Mouse (Mus musculus) lung, postnatal 0 days (tissue): ENCODE data around the gene Rplp2. TPM values are rescaled to one million over a fixed set of nuclear protein-coding genes. Genes with fewer than 3 reads are reported as not detected.

Experiments used
- ATAC-seq: fragments of 200-750 bp; cut with Nextera tagmentation; 2 replicates; pipeline ENCODE4 v1.8.0; 2017; ENCODE audit warnings: moderate library complexity
- DNase-seq: peaks from one replicate; pipeline ENCODE4 v3.0.0-alpha.2; 2016; ENCODE audit warnings: low spot score
- H3K27ac ChIP-seq: fragments of 300-500 bp; sonication (generic); 2 replicates; pipeline ENCODE4 v1.5.1; 2014; ENCODE audit warnings: antibody characterized with exemption, mild to moderate bottlenecking, low read length, mixed read lengths
- H3K27me3 ChIP-seq: fragments of 300-500 bp; sonication (generic); replicated peaks from 2 replicates; pipeline ENCODE4 v1.6.1; 2014; ENCODE audit warnings: low read length, mixed read lengths; ENCODE audit not compliant: insufficient read depth
- H3K36me3 ChIP-seq: fragments of 300-500 bp; sonication (generic); 2 replicates; pipeline ENCODE4 v1.6.1; 2014; ENCODE audit warnings: low read length, mixed read lengths; ENCODE audit not compliant: insufficient read depth
- H3K4me1 ChIP-seq: fragments of 300-500 bp; sonication (generic); 2 replicates; pipeline ENCODE4 v1.6.1; 2014; ENCODE audit warnings: antibody characterized with exemption, low read depth, low read length, mixed read lengths; ENCODE audit not compliant: insufficient read depth
- H3K4me2 ChIP-seq: fragments of 300-500 bp; sonication (generic); replicated peaks from 2 replicates; pipeline ENCODE4 v1.6.1; 2014; ENCODE audit warnings: low read depth, mild to moderate bottlenecking, low read length, moderate library complexity, mixed read lengths
- H3K4me3 ChIP-seq: fragments of 300-500 bp; sonication (generic); 2 replicates; pipeline ENCODE4 v1.5.1; 2014; ENCODE audit warnings: low read depth, low read length
- H3K9ac ChIP-seq: fragments of 300-500 bp; sonication (generic); replicated peaks from 2 replicates; pipeline ENCODE4 v1.6.1; 2014; ENCODE audit warnings: low read depth, mild to moderate bottlenecking
- H3K9me3 ChIP-seq: fragments of 300-500 bp; sonication (generic); 2 replicates; pipeline ENCODE4 v1.6.1; 2016; ENCODE audit warnings: low read length, mixed read lengths
- CTCF ChIP-seq: IDR thresholded peaks from 2 replicates; pipeline ENCODE4 v1.5.1; 2016; ENCODE audit warnings: antibody characterized with exemption, mild to moderate bottlenecking
- EP300 ChIP-seq: IDR thresholded peaks from 2 replicates; pipeline ENCODE4 v1.6.1; 2016; ENCODE audit warnings: antibody characterized with exemption, mild to moderate bottlenecking, control low read depth
- WGBS: fragments of 180-500 bp; shearing (Covaris S2); extraction: QIAGEN DNeasy Blood & Tissue Kit; methylation state at CpG from one replicate; pipeline ENCODE4 v1.1.7; 2014; 5-methylcytosine and 5-hydroxymethylcytosine counted together
- polyA plus RNA-seq: library from polyadenylated mRNA; unstranded; fragments of >200 nt; fragmentation: Nextera tagmentation; extraction: Ambion mirVana; gene quantifications from 2 replicates; pipeline ENCODE4 v1.2.1, GENCODE M21; 2015

Gene Rplp2
- polyA plus RNA-seq, 1 experiment from 2014 or later: 910 TPM

DNA sequence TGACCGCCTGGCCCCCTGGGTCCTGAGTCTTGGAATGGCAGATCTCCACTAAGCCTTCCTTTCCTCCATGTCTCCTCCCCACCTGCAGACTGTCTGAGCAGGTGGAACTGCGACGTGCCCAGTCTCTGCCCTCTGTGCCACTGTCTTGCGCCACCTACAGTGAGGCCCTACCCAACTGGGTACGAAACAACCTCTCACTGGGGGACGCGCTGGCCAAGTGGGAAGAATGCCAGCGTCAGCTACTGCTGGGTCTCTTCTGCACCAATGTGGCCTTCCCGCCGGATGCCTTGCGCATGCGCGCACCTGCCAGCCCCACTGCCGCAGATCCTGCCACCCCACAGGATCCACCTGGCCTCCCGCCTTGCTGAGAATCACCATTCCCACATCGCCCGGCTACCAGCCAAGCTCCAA lies 12.1 kb downstream of the Rplp2 start:
- Histone ChIP-seq H3K36me3 (peaks cover 22% of the 10 kb centered on the region), H3K4me3 (no peak overlapping the region), H3K27me3 (no peaks in the 10 kb centered on the region; the same call in 1 of the 2 replicates), H3K27ac (no peak overlapping the region), H3K9me3 (no peaks in the 10 kb centered on the region), H3K9ac (no peak overlapping the region), H3K4me1 (peaks cover 39% of the 10 kb centered on the region), H3K4me2 (no peak overlapping the region)
- peak; percentile 5 for DNase-seq
- TF ChIP-seq EP300: no peak
- TF ChIP-seq CTCF: no peak
- ATAC-seq: no peak
- 89% methylated on average over 17 of the region's 17 CpGs for WGBS

DNA sequence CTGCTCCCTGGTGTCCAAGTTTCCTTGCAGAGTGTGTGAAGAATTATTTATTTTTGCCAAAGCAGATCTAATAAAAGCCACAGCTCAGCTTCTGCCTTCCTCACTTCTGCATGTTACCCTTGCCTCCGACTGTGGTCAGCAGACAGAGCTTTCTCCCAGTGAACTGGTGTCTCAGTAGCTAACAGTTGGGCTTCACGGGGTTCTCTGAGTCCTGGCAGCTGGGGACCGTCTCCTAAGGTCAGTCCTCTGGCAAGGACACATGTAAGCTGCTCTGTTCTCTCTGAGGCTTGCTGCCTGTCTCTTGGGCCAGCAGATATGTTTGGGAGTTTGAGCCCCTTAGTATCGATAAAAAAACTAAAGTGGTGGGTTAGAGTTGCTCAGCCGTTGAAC lies 12.8 kb downstream of the Rplp2 start:
- no peaks in the 10 kb centered on the region; the same call in 1 of the 2 replicates for H3K27me3 ChIP-seq
- WGBS: 42% methylated on average over 5 of the region's 5 CpGs

DNA sequence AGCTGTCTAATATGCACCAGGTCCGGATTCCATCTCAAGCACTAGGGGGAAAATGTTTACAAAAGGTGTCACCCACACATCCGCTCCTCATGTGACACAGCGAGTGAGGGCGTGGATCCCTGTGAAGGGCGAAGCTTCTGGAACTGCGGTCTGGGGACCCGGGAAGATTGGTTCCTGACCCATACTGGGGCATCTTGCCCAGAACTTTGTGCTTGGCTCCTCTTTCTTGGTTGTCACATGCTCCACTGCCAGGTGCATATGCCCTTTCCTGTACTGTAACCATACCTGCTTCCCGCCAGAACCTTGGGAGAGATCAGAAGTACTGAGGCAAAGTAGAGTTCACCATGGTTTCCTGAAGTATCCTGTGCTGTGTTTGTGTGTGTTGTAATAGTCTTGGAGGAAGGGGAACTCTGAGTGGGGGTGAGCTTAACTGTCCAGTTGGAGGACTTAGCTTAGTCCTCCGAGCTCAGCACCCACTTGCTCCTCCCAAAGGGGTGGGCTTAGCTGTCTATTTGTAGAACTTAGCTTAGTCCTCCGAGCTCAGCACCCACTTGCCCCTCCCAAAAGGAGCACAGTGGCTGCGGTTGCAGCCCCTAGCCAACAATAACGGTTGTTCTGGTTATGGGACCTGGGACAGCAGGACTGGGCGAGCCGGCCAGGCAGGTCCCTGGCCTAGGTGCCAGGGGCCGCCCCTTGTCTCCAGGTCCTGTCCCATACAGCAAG lies 13.4 kb downstream of the Rplp2 start, which contains the start of gene Cracr2b:
TSS of gene Cracr2b (plus strand) at position 704 of the 723 bp plus-strand sequence.
- ATAC-seq (peak; percentile 24), DNase-seq (peak; percentile 82)
- peak within 1 kb of the TSS; percentile 89 for H3K27ac ChIP-seq
- TF ChIP-seq EP300: no peak
- TF ChIP-seq CTCF: 0 out of 2 replicates have a peak, but pooled peaks have one; percentile 2
- WGBS: 31% methylated on average over 15 of the region's 15 CpGs
- peaks cover 22% of the 10 kb centered on the region for H3K36me3 ChIP-seq
- H3K4me3 ChIP-seq: peak within 1 kb of the TSS; percentile 55
- peaks cover 41% of the 10 kb centered on the region for H3K4me1 ChIP-seq
- no peaks in the 10 kb centered on the region; the same call in 1 of the 2 replicates for H3K27me3 ChIP-seq
- peak within 1 kb of the TSS; percentile 65 for H3K9ac ChIP-seq
- peak within 1 kb of the TSS; percentile 89 for H3K4me2 ChIP-seq
- H3K9me3 ChIP-seq: no peaks in the 10 kb centered on the region

More for the DNA sequence above, 12.8 kb downstream of the Rplp2 start:
- no peak overlapping the region for H3K4me3 ChIP-seq
- ATAC-seq (no peak), DNase-seq (peak; percentile 20)
- peaks cover 22% of the 10 kb centered on the region for H3K36me3 ChIP-seq
- H3K9me3 ChIP-seq: no peaks in the 10 kb centered on the region
- H3K4me2 ChIP-seq: no peak overlapping the region
- 0 out of 2 replicates have a peak overlapping the region, but pooled peaks have one; percentile 4 for H3K27ac ChIP-seq
- H3K4me1 ChIP-seq: peaks cover 40% of the 10 kb centered on the region
- TF ChIP-seq CTCF (no peak), EP300 (no peak)
- H3K9ac ChIP-seq: no peak overlapping the region

DNA sequence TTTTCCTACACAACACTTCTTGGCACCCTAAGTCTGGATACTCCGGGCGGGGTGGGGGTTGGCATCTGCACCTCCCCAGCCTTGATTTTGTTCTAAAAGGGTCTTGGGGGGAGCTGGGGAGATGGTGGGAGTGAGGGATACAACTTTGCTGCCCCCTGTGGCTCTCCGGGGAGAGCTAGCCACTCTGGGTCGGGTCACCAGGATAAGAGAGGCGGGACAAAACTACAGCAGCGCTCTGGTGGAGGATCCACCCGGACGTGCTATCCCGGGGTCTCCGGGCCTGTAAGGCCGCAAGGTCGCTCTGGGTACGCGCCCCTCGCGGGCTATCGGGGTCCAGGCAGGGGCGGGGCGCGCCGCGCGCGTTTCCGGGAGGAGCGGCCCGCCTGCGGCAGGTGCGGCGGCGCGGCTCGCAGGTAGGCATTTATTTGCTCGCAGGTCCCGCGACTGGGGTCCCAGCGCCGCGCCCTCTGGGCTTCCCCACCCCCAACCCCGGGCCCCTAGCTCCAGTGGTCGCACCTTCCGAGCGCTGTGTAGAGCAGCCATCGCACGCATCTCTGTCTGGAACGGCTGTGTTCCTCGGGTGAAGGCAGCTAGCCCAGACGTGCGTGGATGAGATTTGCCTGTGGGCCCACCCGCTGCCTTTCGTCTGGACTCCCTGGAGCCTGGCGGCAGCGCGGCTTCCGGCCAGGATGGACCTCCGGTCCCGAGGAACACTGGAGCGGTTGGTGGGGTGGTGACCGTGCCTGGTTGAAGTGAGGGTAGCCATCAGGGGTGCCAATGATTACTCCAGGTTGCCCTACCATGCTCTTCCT lies 14.6 kb downstream of the Rplp2 start:
- Histone ChIP-seq H3K27ac (peak overlapping the region; percentile 89), H3K36me3 (peaks cover 22% of the 10 kb centered on the region), H3K4me1 (peaks cover 37% of the 10 kb centered on the region), H3K4me3 (peak overlapping the region; percentile 55), H3K9me3 (no peaks in the 10 kb centered on the region), H3K9ac (peak overlapping the region; percentile 65), H3K27me3 (no peaks in the 10 kb centered on the region; the same call in 1 of the 2 replicates), H3K4me2 (peak overlapping the region; percentile 89)
- TF ChIP-seq EP300 (no peak), CTCF (peak; percentile 47)
- DNase-seq (peak; percentile 69), ATAC-seq (peak; percentile 12)
- WGBS: 2% methylated on average over 36 of the region's 59 CpGs

DNA sequence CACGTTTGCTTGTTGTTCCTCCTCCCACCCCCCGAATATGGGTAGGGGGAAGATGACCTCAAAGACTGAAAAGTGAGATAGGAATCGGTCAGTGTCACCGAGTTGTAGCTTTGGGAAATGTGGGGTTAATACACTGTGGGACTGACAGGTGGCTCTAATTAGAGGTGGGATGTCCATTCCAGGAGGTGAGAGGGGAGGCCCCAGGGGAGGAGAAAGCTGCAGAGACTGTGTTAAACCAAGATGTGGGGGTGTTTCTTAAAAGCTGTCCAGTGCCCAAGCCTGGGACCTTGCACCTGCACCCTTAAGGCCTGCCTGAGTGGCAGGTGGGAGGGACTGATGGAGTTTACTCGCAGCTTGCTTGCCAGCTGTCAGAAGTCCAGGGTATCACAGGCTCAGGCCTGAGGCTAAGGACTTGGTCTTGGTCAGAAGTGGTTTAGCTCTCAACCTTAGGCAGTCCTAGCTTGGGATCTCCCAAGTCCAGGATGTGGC lies 15.2 kb downstream of the Rplp2 start:
- H3K27me3 ChIP-seq: no peaks in the 10 kb centered on the region; the same call in 1 of the 2 replicates
- TF ChIP-seq CTCF (no peak), EP300 (no peak)
- peaks cover 21% of the 10 kb centered on the region for H3K36me3 ChIP-seq
- peak overlapping the region; percentile 89 for H3K27ac ChIP-seq
- peaks cover 38% of the 10 kb centered on the region for H3K4me1 ChIP-seq
- peak overlapping the region; percentile 65 for H3K9ac ChIP-seq
- WGBS: 14% methylated on average over 5 of the region's 5 CpGs
- ATAC-seq (peak; percentile 13), DNase-seq (peak; percentile 86)
- H3K4me3 ChIP-seq: peak overlapping the region; percentile 55
- no peaks in the 10 kb centered on the region for H3K9me3 ChIP-seq
- H3K4me2 ChIP-seq: peak overlapping the region; percentile 89
